Mouse (Mus musculus) E14TG2a.4 (cell line): Measurements from ENCODE around the gene Gm15319.
"Not testable (repeated sequence)": the region's sequence is repeated elsewhere in the genome, so short reads cannot be mapped to it uniquely, and the experiment has no call there.

Source experiments
- H3K27me3 ChIP-seq: 2 replicates; pipeline ENCODE4 v1.6.1; 2014; ENCODE audit warnings: low read length, control low read depth; ENCODE audit not compliant: insufficient read depth
- H3K36me3 ChIP-seq: 2 replicates; pipeline ENCODE4 v1.6.1; 2014; ENCODE audit warnings: low read length, control low read depth; ENCODE audit not compliant: insufficient read depth
- H3K4me1 ChIP-seq: replicated peaks from 2 replicates; pipeline ENCODE4 v1.6.1; 2014; ENCODE audit warnings: low read depth, low read length, control low read depth
- H3K4me3 ChIP-seq: replicated peaks from 2 replicates; pipeline ENCODE4 v1.5.1; 2014; ENCODE audit warnings: mild to moderate bottlenecking, low read length
- H3K9me3 ChIP-seq: 2 replicates; pipeline ENCODE4 v1.6.1; 2014; ENCODE audit warnings: low read length, control low read depth
- CTCF ChIP-seq: conservative IDR thresholded peaks from 2 replicates; pipeline ENCODE4 v1.5.1; 2014; ENCODE audit warnings: low read length

Gm15319 gene

GRCm38 (mm10) chr8:20378786-20379649 lies 16.0 kb upstream of the Gm15319 start:
- H3K27me3 ChIP-seq, H3K4me3 ChIP-seq, H3K36me3 ChIP-seq: not testable (repeated sequence)

DNA sequence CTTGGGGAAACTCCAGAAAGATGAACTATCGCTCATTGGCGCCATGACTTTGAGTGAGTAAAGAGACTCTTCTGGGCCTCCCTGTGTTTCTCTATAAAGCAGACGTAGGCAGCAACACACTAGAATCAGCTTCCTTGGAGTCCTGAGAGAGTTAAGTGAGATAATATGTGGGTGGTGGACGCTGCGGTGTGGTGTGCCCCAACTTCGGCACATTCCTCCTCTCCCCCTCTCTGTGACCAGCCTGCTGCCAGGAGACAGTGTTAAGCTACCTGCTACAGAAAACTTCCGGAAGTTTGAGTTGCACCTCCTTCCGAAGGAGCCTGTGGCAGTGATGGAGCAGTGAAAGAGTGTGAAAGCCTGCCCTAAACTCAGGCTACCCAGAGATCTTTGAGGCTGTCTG lies 15.3 kb upstream of the Gm15319 start:
- not testable (repeated sequence) for H3K27me3 ChIP-seq, H3K4me3 ChIP-seq, H3K36me3 ChIP-seq, H3K4me1 ChIP-seq, H3K9me3 ChIP-seq

More at GRCm38 (mm10) chr8:20378786-20379649, 16.0 kb upstream of the Gm15319 start:
- H3K9me3 ChIP-seq, H3K4me1 ChIP-seq: not testable (repeated sequence)

DNA sequence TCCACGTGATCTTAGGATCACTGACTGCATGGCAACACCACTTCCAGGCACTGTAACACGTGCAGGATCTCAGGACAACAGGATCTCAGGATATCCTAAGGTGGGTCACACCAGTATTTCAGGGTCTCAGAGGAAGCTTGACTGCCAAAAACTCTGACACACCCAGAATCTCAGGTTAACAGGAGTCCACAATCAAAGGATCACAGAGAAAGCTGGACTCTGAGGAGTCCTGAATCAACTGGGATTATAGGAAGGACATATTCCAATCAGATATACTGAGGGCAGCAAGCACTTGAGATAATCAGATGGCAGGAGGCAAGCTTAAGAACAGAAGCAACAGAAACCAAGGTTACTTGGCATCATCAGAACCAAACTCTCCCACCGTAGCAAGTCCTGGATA lies 12.7 kb upstream of the Gm15319 start:
- H3K4me1 ChIP-seq, H3K36me3 ChIP-seq, H3K27me3 ChIP-seq, H3K9me3 ChIP-seq, H3K4me3 ChIP-seq: not testable (repeated sequence)

GRCm38 (mm10) chr8:20356386-20356785 lies 6.6 kb downstream of the Gm15319 start:
- not testable (repeated sequence) for H3K4me3 ChIP-seq, H3K4me1 ChIP-seq, H3K9me3 ChIP-seq, H3K27me3 ChIP-seq, H3K36me3 ChIP-seq

- not testable (repeated sequence) for H3K4me1 ChIP-seq, H3K4me3 ChIP-seq, H3K27me3 ChIP-seq, H3K9me3 ChIP-seq, H3K36me3 ChIP-seq
Observed at GRCm38 (mm10) chr8:20353579-20353978, 9.4 kb downstream of the Gm15319 start.

- H3K27me3 ChIP-seq, H3K36me3 ChIP-seq, H3K4me3 ChIP-seq, H3K4me1 ChIP-seq: not testable (repeated sequence)
- peaks cover 13% of the 10 kb centered on the region for H3K9me3 ChIP-seq
Observed at GRCm38 (mm10) chr8:20302759-20303158, 60.3 kb downstream of the Gm15319 start.

GRCm38 (mm10) chr8:20300042-20300441 lies 63.0 kb downstream of the Gm15319 start:
- H3K9me3 ChIP-seq = peaks cover 17% of the 10 kb centered on the region
- H3K27me3 ChIP-seq, H3K4me1 ChIP-seq, H3K36me3 ChIP-seq, H3K4me3 ChIP-seq: not testable (repeated sequence)

GRCm38 (mm10) chr8:20297939-20298505 lies 65.0 kb downstream of the Gm15319 start:
- not testable (repeated sequence) for H3K4me3 ChIP-seq, H3K4me1 ChIP-seq

DNA sequence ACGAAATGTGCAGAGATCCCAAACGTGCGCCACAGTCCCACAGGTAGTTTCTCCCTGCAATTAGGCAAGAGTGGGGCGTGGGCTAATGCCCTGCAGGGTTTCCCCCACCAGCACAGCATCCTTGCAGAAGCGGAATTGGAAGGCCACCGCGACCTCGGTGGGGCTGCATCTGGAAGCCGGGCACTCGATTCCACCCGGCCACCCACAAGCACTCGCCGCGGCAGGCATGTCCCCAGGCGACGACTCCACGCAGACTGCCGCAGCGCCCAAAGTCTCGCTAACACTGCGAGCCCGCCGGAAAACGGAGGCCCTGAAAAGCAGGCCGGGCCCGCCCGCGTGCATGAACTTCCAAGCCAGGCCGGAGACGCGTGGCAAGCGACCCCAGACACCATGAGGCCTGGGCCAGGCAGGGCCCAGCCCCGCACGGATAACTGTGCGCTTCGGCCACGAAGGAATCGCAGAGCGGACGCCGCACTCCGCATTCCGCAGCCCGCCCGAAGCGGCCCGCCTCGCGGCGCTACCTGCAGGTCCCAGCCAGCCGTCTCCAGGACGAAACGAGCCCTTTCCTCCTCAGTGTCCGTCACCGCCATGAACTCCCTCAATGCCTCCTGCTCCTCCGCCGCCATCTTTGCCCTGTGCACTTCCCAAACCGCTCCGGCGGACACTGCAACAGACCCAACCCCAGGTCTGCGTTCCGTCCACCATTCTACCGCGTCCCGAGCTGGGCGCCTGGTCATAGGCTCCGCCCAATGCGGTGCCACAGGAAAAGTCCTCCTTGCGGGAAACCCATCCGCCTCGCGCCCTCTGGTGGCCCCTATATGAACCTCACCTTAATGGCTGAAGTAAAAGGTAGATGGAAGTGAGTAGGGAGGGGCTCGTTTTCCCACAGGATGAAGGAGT lies 66.0 kb downstream of the Gm15319 start:
- H3K36me3 ChIP-seq, H3K27me3 ChIP-seq, H3K4me1 ChIP-seq: not testable (repeated sequence)
- Histone ChIP-seq H3K4me3 (peak overlapping the region; percentile 87), H3K9me3 (peaks cover 14% of the 10 kb centered on the region)
- peak; percentile 60 for TF ChIP-seq CTCF

More at GRCm38 (mm10) chr8:20297939-20298505, 65.0 kb downstream of the Gm15319 start:
- not testable (repeated sequence) for H3K27me3 ChIP-seq, H3K36me3 ChIP-seq
- peaks cover 17% of the 10 kb centered on the region for H3K9me3 ChIP-seq

GRCm38 (mm10) chr8:20295881-20296280 lies 67.1 kb downstream of the Gm15319 start:
- peaks cover 14% of the 10 kb centered on the region for H3K9me3 ChIP-seq
- not testable (repeated sequence) for H3K36me3 ChIP-seq, H3K4me1 ChIP-seq, H3K4me3 ChIP-seq, H3K27me3 ChIP-seq

DNA sequence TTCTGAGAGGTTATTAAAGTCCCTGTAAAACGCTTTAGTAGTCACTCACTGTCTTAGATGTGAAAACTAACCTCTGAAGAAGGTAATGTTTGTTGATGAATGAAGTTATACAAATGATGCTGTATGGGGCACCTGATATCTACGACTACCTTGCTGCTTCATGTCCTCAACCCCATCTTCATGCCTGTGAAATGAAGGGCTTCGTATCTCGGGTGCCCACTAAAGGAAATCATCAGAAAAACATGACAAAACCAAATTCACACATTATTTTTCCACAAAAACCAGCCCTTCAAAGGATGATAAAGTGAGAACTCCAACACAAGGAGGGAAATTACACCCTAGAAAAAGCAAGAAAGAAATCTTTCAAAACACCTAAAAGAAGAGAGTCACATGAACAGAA lies 68.2 kb downstream of the Gm15319 start:
- not testable (repeated sequence) for H3K27me3 ChIP-seq, H3K36me3 ChIP-seq, H3K4me1 ChIP-seq, H3K4me3 ChIP-seq
- H3K9me3 ChIP-seq = peaks cover 11% of the 10 kb centered on the region

- H3K36me3 ChIP-seq, H3K4me3 ChIP-seq, H3K4me1 ChIP-seq, H3K27me3 ChIP-seq: not testable (repeated sequence)
- H3K9me3 ChIP-seq = peaks cover 10% of the 10 kb centered on the region
Observed at GRCm38 (mm10) chr8:20293966-20294365, 69.0 kb downstream of the Gm15319 start.

- H3K27me3 ChIP-seq, H3K36me3 ChIP-seq, H3K9me3 ChIP-seq, H3K4me1 ChIP-seq, H3K4me3 ChIP-seq: not testable (repeated sequence)
Observed at GRCm38 (mm10) chr8:20290015-20290414, 73.0 kb downstream of the Gm15319 start.

- not testable (repeated sequence) for H3K9me3 ChIP-seq, H3K27me3 ChIP-seq
Observed at GRCm38 (mm10) chr8:20288878-20289277, 74.1 kb downstream of the Gm15319 start.

More at GRCm38 (mm10) chr8:20288878-20289277, 74.1 kb downstream of the Gm15319 start:
- H3K4me1 ChIP-seq, H3K36me3 ChIP-seq: not testable (repeated sequence)
- 0 out of 2 replicates have a peak overlapping the region, but pooled peaks have one; percentile 37 for H3K4me3 ChIP-seq
